Mouse (Mus musculus) spleen, adult 2 months (tissue): ENCODE results near the gene Scn11a. TPM values are rescaled to one million over a fixed set of nuclear protein-coding genes. Genes with fewer than 3 reads are reported as not detected.

Source experiments
- DNase-seq, 2 experiments: peaks; one replicate each; pipeline versions ENCODE4 v3.0.0 to v3.0.0-alpha.2; 2012 to 2021; ENCODE audit warnings: low spot score in 2 of 2, low read depth in 1 of 2
- H3K27ac ChIP-seq: fragments of 200-500 bp; 2 replicates; pipeline ENCODE4 v1.5.1; 2012; ENCODE audit warnings: low read length, inconsistent platforms; ENCODE audit not compliant: insufficient read depth
- H3K27me3 ChIP-seq: fragments of 200-500 bp; 2 replicates; pipeline ENCODE4 v1.6.1; 2012; ENCODE audit warnings: mild to moderate bottlenecking, moderate library complexity, low read length, inconsistent platforms; ENCODE audit not compliant: control insufficient read depth, insufficient read depth
- H3K36me3 ChIP-seq: fragments of 200-500 bp; 2 replicates; pipeline ENCODE4 v1.6.1; 2012; ENCODE audit warnings: mild to moderate bottlenecking, low read length, inconsistent platforms; ENCODE audit not compliant: control insufficient read depth, insufficient read depth
- H3K4me1 ChIP-seq: fragments of 200-500 bp; 2 replicates; pipeline ENCODE4 v1.6.1; 2011; ENCODE audit warnings: inconsistent platforms; ENCODE audit not compliant: control insufficient read depth, insufficient read depth, insufficient read length
- H3K4me3 ChIP-seq: fragments of 200-500 bp; 2 replicates; pipeline ENCODE4 v1.5.1; 2011; ENCODE audit warnings: mild to moderate bottlenecking, inconsistent platforms; ENCODE audit not compliant: insufficient read depth, insufficient read length; ENCODE audit errors: extremely low read depth
- CTCF ChIP-seq: fragments of 200-500 bp; IDR thresholded peaks from 2 replicates; pipeline ENCODE4 v1.5.1; 2011; ENCODE audit warnings: mild to moderate bottlenecking, inconsistent platforms; ENCODE audit not compliant: insufficient read depth, insufficient read length, insufficient replicate concordance; ENCODE audit errors: extremely low read depth
- POLR2A ChIP-seq: fragments of 200-500 bp; IDR thresholded peaks from 2 replicates; pipeline ENCODE4 v1.6.1; 2011; ENCODE audit warnings: low read depth, low read length, inconsistent platforms
- WGBS: fragments of 180-500 bp; shearing (Covaris S2); methylation state at CpG from one replicate; pipeline ENCODE4 v1.1.7; 2018; 5-methylcytosine and 5-hydroxymethylcytosine counted together
- polyA plus RNA-seq: library from polyadenylated mRNA; depleted of rRNA; stranded (reverse); fragments of >200 nt; gene quantifications from 2 replicates; pipeline ENCODE4 v1.2.3, GENCODE M21; 2012

Gene Scn11a
- polyA plus RNA-seq, 1 experiment: not detected

- TF ChIP-seq CTCF (no peak), POLR2A (no peak)
Observed at GRCm38 (mm10) chr9:119844724-119845123, 19.5 kb upstream of the Scn11a start.

GRCm38 (mm10) chr9:119843549-119843948 is 18.3 kb upstream of the Scn11a start:
- no peaks in the 10 kb centered on the region for H3K27me3 ChIP-seq
- H3K4me1 ChIP-seq: no peaks in the 10 kb centered on the region
- no peak overlapping the region for H3K27ac ChIP-seq
- 35% methylated on average over 4 of the region's 4 CpGs for WGBS
- TF ChIP-seq CTCF: no peak
- no peak for TF ChIP-seq POLR2A
- no peak overlapping the region for H3K4me3 ChIP-seq
- no peaks in the 10 kb centered on the region for H3K36me3 ChIP-seq
- no peak for DNase-seq

More at GRCm38 (mm10) chr9:119844724-119845123, 19.5 kb upstream of the Scn11a start:
- Histone ChIP-seq H3K4me1 (no peaks in the 10 kb centered on the region), H3K4me3 (no peak overlapping the region), H3K27ac (no peak overlapping the region), H3K36me3 (no peaks in the 10 kb centered on the region), H3K27me3 (no peaks in the 10 kb centered on the region)
- DNase-seq: no peak
- 36% methylated on average over 5 of the region's 5 CpGs for WGBS

GRCm38 (mm10) chr9:119842541-119843169 is 17.4 kb upstream of the Scn11a start:
- 47% methylated on average over 4 of the region's 4 CpGs for WGBS
- Histone ChIP-seq H3K4me3 (no peak overlapping the region), H3K27ac (no peak overlapping the region), H3K36me3 (no peaks in the 10 kb centered on the region), H3K4me1 (no peaks in the 10 kb centered on the region), H3K27me3 (no peaks in the 10 kb centered on the region)
- TF ChIP-seq CTCF (no peak), POLR2A (no peak)
- no peak for DNase-seq

- TF ChIP-seq POLR2A: no peak
- TF ChIP-seq CTCF: no peak
- WGBS: 76% methylated on average over 6 of the region's 6 CpGs
- Histone ChIP-seq H3K4me3 (no peak overlapping the region), H3K4me1 (no peaks in the 10 kb centered on the region), H3K36me3 (no peaks in the 10 kb centered on the region), H3K27ac (no peak overlapping the region), H3K27me3 (no peaks in the 10 kb centered on the region)
- no peak for DNase-seq
Observed at GRCm38 (mm10) chr9:119842091-119842490, 16.8 kb upstream of the Scn11a start.

- TF ChIP-seq POLR2A (no peak), CTCF (no peak)
- Histone ChIP-seq H3K4me1 (no peaks in the 10 kb centered on the region), H3K27me3 (no peaks in the 10 kb centered on the region), H3K36me3 (no peaks in the 10 kb centered on the region), H3K4me3 (no peak overlapping the region), H3K27ac (no peak overlapping the region)
- WGBS: 21% methylated on average over 6 of the region's 6 CpGs
- no peak for DNase-seq
Observed at GRCm38 (mm10) chr9:119841159-119841558, 15.9 kb upstream of the Scn11a start.

GRCm38 (mm10) chr9:119835581-119836125 is 10.4 kb upstream of the Scn11a start:
- no peak overlapping the region for H3K27ac ChIP-seq
- no peak for TF ChIP-seq POLR2A
- TF ChIP-seq CTCF: no peak
- no peaks in the 10 kb centered on the region for H3K36me3 ChIP-seq
- WGBS: 47% methylated on average over 9 of the region's 9 CpGs
- no peak overlapping the region for H3K4me3 ChIP-seq
- no peak for DNase-seq
- H3K4me1 ChIP-seq: no peaks in the 10 kb centered on the region
- no peaks in the 10 kb centered on the region for H3K27me3 ChIP-seq

GRCm38 (mm10) chr9:119831001-119831400 is 5.7 kb upstream of the Scn11a start:
- no peaks in the 10 kb centered on the region for H3K27me3 ChIP-seq
- no peaks in the 10 kb centered on the region for H3K4me1 ChIP-seq
- 88% methylated on average over 2 of the region's 2 CpGs for WGBS
- no peak overlapping the region for H3K27ac ChIP-seq
- H3K36me3 ChIP-seq: no peaks in the 10 kb centered on the region
- no peak for DNase-seq
- TF ChIP-seq POLR2A (no peak), CTCF (no peak)
- H3K4me3 ChIP-seq: no peak overlapping the region
